Mouse (Mus musculus) intestine, postnatal 0 days (tissue): ENCODE measurements at regions not wholly inside any gene's neighbourhood (a gene's known extent, or its start where the extent isn't known, plus 50 kb on each side); places are given as distances from the start of the nearest gene placed in this dataset.

ENCODE experiments used
- ATAC-seq: fragments of 200-750 bp; cut with Nextera tagmentation; 2 replicates; pipeline ENCODE4 v1.8.0; 2017; ENCODE audit warnings: mild to moderate bottlenecking, moderate TSS enrichment, moderate library complexity
- H3K27ac ChIP-seq: fragments of 300-500 bp; sonication (generic); 2 replicates; pipeline ENCODE4 v1.5.1; 2014; ENCODE audit warnings: mild to moderate bottlenecking, low read depth, low read length, moderate library complexity
- H3K27me3 ChIP-seq: fragments of 300-500 bp; sonication (generic); replicated peaks from 2 replicates; pipeline ENCODE4 v1.6.1; 2014; ENCODE audit warnings: low read length, mixed read lengths; ENCODE audit not compliant: control insufficient read depth, insufficient read depth
- H3K36me3 ChIP-seq: fragments of 300-500 bp; sonication (generic); 2 replicates; pipeline ENCODE4 v1.6.1; 2014; ENCODE audit warnings: mild to moderate bottlenecking, moderate library complexity; ENCODE audit not compliant: control insufficient read depth, insufficient read depth
- H3K4me1 ChIP-seq: fragments of 300-500 bp; sonication (generic); replicated peaks from 2 replicates; pipeline ENCODE4 v1.6.1; 2014; ENCODE audit warnings: antibody characterized with exemption, low read length, mixed read lengths; ENCODE audit not compliant: control insufficient read depth, insufficient read depth
- H3K4me2 ChIP-seq: fragments of 300-500 bp; sonication (generic); replicated peaks from 2 replicates; pipeline ENCODE4 v1.6.1; 2014; ENCODE audit warnings: low read depth, mild to moderate bottlenecking, moderate library complexity
- H3K4me3 ChIP-seq: fragments of 300-500 bp; sonication (generic); 2 replicates; pipeline ENCODE4 v1.5.1; 2014; ENCODE audit warnings: low read depth, low read length
- H3K9ac ChIP-seq: fragments of 300-500 bp; sonication (generic); 2 replicates; pipeline ENCODE4 v1.6.1; 2014; ENCODE audit warnings: mild to moderate bottlenecking, low read depth, low read length
- H3K9me3 ChIP-seq: fragments of 300-500 bp; sonication (generic); 2 replicates; pipeline ENCODE4 v1.6.1; 2016; ENCODE audit warnings: mixed run types; ENCODE audit not compliant: control insufficient read depth
- CTCF ChIP-seq: sonication (generic); IDR thresholded peaks from 2 replicates; pipeline ENCODE4 v1.5.1; 2016; ENCODE audit warnings: low read depth, mild to moderate bottlenecking, control low read depth, antibody characterized with exemption, moderate library complexity
- WGBS: fragments of 180-500 bp; shearing (Covaris S2); extraction: QIAGEN DNeasy Blood & Tissue Kit; methylation state at CpG from one replicate; pipeline ENCODE4 v1.1.7; 2014; 5-methylcytosine and 5-hydroxymethylcytosine counted together

- H3K9ac ChIP-seq, result no peak overlapping the region
- H3K9me3 ChIP-seq, result no peaks in the 10 kb centered on the region
- H3K4me2 ChIP-seq, result no peak overlapping the region
- no peaks in the 10 kb centered on the region for H3K36me3 ChIP-seq
- no peak for ATAC-seq
- WGBS, result 53% methylated on average over 1 of the region's 1 CpGs
- no peaks in the 10 kb centered on the region for H3K27me3 ChIP-seq
- no peak overlapping the region for H3K27ac ChIP-seq
- no peak overlapping the region for H3K4me3 ChIP-seq
- TF ChIP-seq CTCF, result no peak
- no peaks in the 10 kb centered on the region for H3K4me1 ChIP-seq
Observed at GRCm38 (mm10) chr12:36748345-36748744, 360.0 kb upstream of the Meox2 start.

- no peak overlapping the region for H3K27ac ChIP-seq
- H3K4me2 ChIP-seq, result no peak overlapping the region
- ATAC-seq, result no peak
- no peaks in the 10 kb centered on the region for H3K4me1 ChIP-seq
- no peak overlapping the region for H3K9ac ChIP-seq
- H3K4me3 ChIP-seq, result no peak overlapping the region
- WGBS, result 73% methylated on average over 4 of the region's 4 CpGs
- TF ChIP-seq CTCF, result no peak
- no peaks in the 10 kb centered on the region for H3K9me3 ChIP-seq
- no peaks in the 10 kb centered on the region for H3K27me3 ChIP-seq
- no peaks in the 10 kb centered on the region for H3K36me3 ChIP-seq
Observed at GRCm38 (mm10) chr12:36765315-36766058, 342.9 kb upstream of the Meox2 start.

GRCm38 (mm10) chr12:36766167-36766566 lies 342.2 kb upstream of the Meox2 start:
- 36% methylated on average over 1 of the region's 1 CpGs for WGBS

GRCm38 (mm10) chr12:36780761-36781160 lies 327.6 kb upstream of the Meox2 start:
- Histone ChIP-seq H3K4me3 (no peak overlapping the region), H3K27me3 (no peaks in the 10 kb centered on the region), H3K9me3 (no peaks in the 10 kb centered on the region), H3K9ac (no peak overlapping the region), H3K36me3 (no peaks in the 10 kb centered on the region), H3K4me2 (no peak overlapping the region), H3K4me1 (no peaks in the 10 kb centered on the region), H3K27ac (no peak overlapping the region)
- WGBS, result 80% methylated on average over 7 of the region's 7 CpGs
- ATAC-seq, result no peak
- TF ChIP-seq CTCF, result no peak

More at GRCm38 (mm10) chr12:36766167-36766566, 342.2 kb upstream of the Meox2 start:
- H3K4me1 ChIP-seq, result no peaks in the 10 kb centered on the region
- H3K36me3 ChIP-seq, result no peaks in the 10 kb centered on the region
- TF ChIP-seq CTCF, result no peak
- no peaks in the 10 kb centered on the region for H3K27me3 ChIP-seq
- no peak overlapping the region for H3K27ac ChIP-seq
- no peak for ATAC-seq
- H3K4me3 ChIP-seq, result no peak overlapping the region
- no peak overlapping the region for H3K9ac ChIP-seq
- no peak overlapping the region for H3K4me2 ChIP-seq
- H3K9me3 ChIP-seq, result no peaks in the 10 kb centered on the region

GRCm38 (mm10) chr12:36790866-36791265 lies 317.5 kb upstream of the Meox2 start:
- H3K4me3 ChIP-seq, result no peak overlapping the region
- H3K9ac ChIP-seq, result no peak overlapping the region
- H3K4me2 ChIP-seq, result no peak overlapping the region
- 67% methylated on average over 2 of the region's 2 CpGs for WGBS
- no peak for TF ChIP-seq CTCF
- no peak for ATAC-seq
- H3K36me3 ChIP-seq, result no peaks in the 10 kb centered on the region
- no peaks in the 10 kb centered on the region for H3K27me3 ChIP-seq
- no peak overlapping the region for H3K27ac ChIP-seq
- H3K4me1 ChIP-seq, result no peaks in the 10 kb centered on the region
- no peaks in the 10 kb centered on the region for H3K9me3 ChIP-seq

- no peak overlapping the region for H3K27ac ChIP-seq
- no peak overlapping the region for H3K9ac ChIP-seq
- no peak overlapping the region for H3K4me3 ChIP-seq
Observed at GRCm38 (mm10) chr12:36791430-36791829, 316.9 kb upstream of the Meox2 start.

More at GRCm38 (mm10) chr12:36791430-36791829, 316.9 kb upstream of the Meox2 start:
- Histone ChIP-seq H3K9me3 (no peaks in the 10 kb centered on the region), H3K4me2 (no peak overlapping the region), H3K36me3 (no peaks in the 10 kb centered on the region), H3K4me1 (no peaks in the 10 kb centered on the region), H3K27me3 (no peaks in the 10 kb centered on the region)
- 87% methylated on average over 3 of the region's 3 CpGs for WGBS
- no peak for TF ChIP-seq CTCF
- no peak for ATAC-seq
